Comparison of ENCODE assay signal across 8 mouse cellular contexts in the genomic region with DNA sequence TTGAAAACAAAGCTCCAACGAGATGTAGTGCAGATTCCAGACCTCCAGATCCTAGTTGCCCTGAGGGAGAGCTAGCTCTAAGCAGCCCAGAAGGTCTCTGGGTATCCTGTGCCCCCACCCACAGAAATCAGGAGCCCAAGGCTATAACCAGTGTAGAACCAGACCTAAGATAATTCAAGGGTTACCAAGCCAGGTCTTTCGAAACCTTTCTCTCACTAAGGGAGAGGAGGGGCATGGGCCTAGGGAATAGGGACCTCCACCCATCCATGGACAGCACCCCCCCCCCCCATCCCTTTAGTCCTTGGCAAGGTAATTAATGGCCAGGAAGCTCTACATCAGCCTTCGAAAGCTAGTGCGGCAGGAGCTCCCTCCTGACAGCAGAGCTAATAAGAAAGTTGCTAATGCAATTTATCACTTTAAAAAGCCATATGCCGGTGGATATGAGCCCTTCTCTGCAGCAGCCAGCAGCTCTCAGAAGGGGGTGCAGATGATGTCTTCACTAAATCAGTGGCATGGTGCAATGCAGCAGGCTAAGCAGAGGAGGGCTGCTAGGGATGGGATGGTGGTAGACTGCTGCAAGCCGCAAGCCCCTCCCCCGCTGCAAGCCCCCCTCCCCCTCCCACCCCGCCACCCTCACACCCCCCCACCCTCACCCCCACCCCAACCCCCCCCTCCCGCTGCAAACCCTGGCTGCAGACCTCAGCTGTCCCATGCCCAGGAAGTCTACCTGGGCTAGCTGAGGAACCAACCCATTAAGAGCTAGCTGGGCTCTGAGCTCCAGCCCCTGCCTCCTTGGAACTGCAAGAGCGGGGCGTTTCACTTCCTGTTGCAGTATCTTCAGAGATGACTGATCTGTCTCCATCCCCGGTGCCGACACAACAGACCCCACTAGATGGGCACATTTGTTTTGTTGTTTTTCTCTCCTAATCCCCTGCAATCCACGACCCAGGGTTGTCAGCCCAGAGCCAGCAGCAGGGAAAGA. TPM values are rescaled to one million over a fixed set of nuclear protein-coding genes. Genes with fewer than 3 reads are reported as not detected.
DNase-seq lines count a peak whose midpoint lies in the region; ATAC-seq and TF ChIP-seq lines count a peak whose summit lies in the region.

No protein-coding gene starts in this region.

- WGBS in lung, embryonic 14.5 days: 13% methylated on average over 14 of the region's 14 CpGs
- WGBS in forebrain, embryonic 11.5 days: 27% methylated on average over 14 of the region's 14 CpGs
- WGBS in limb, embryonic 11.5 days: 7% methylated on average over 13 of the region's 14 CpGs
- 25% methylated on average over 13 of the region's 14 CpGs for WGBS in stomach, postnatal 0 days

- DNase-seq in lung, embryonic 14.5 days: peak; percentile 48
- no peak for DNase-seq in lung, adult 18-20 months
- DNase-seq in forebrain, embryonic 11.5 days (ENCODE audit: low spot score): no peak
- no peak for DNase-seq in limb, embryonic 11.5 days (ENCODE audit: low spot score)
- no peak for DNase-seq in stomach, postnatal 0 days (ENCODE audit: low spot score)
- DNase-seq in left cerebral cortex, adult 18-20 months (ENCODE audit: low spot score in 2 of 2): no peak
- DNase-seq in cerebellum, adult 11 months: no peak

- H3K36me3 ChIP-seq in lung, embryonic 14.5 days (ENCODE audit: insufficient read depth): no peaks in the 10 kb centered on the region
- H3K36me3 ChIP-seq in forebrain, embryonic 11.5 days (ENCODE audit: control insufficient read depth, insufficient read depth, low read length): no peaks in the 10 kb centered on the region
- H3K36me3 ChIP-seq in limb, embryonic 11.5 days (ENCODE audit: control insufficient read depth, insufficient read depth, low read length): no peaks in the 10 kb centered on the region
- H3K36me3 ChIP-seq in stomach, postnatal 0 days (ENCODE audit: control insufficient read depth, insufficient read depth, low read length): no peaks in the 10 kb centered on the region

- H3K4me1 ChIP-seq in lung, embryonic 14.5 days (ENCODE audit: insufficient read depth): peaks cover 13% of the 10 kb centered on the region; the same call in 1 of the 2 replicates
- H3K4me1 ChIP-seq in forebrain, embryonic 11.5 days (replicated peaks; ENCODE audit: control insufficient read depth, insufficient read depth, low read length): no peaks in the 10 kb centered on the region; the same call in 1 of the 2 replicates
- H3K4me1 ChIP-seq in limb, embryonic 11.5 days (ENCODE audit: control insufficient read depth, insufficient read depth, low read length): peaks cover 10% of the 10 kb centered on the region
- H3K4me1 ChIP-seq in stomach, postnatal 0 days (replicated peaks; ENCODE audit: control insufficient read depth, insufficient read depth): peaks cover 4% of the 10 kb centered on the region; the same call in 1 of the 2 replicates

- H3K9me3 ChIP-seq in lung, embryonic 14.5 days (ENCODE audit: low read depth, low read length): no peaks in the 10 kb centered on the region
- no peaks in the 10 kb centered on the region for H3K9me3 ChIP-seq in forebrain, embryonic 11.5 days (ENCODE audit: control insufficient read depth, low read length)
- no peaks in the 10 kb centered on the region for H3K9me3 ChIP-seq in limb, embryonic 11.5 days (ENCODE audit: control insufficient read depth, low read length)
- H3K9me3 ChIP-seq in stomach, postnatal 0 days (ENCODE audit: control insufficient read depth, low read length): no peaks in the 10 kb centered on the region

- ATAC-seq in lung, embryonic 14.5 days (ENCODE audit: insufficient read depth): peak; percentile 71; the same call in 1 of the 2 replicates
- peak; percentile 10; the same call in 1 of the 2 replicates for ATAC-seq in forebrain, embryonic 11.5 days (replicated peaks; ENCODE audit: low FRiP score)
- ATAC-seq in limb, embryonic 11.5 days (ENCODE audit: insufficient number of reproducible peaks, low FRiP score, low TSS enrichment, low read depth): peak; percentile 55
- ATAC-seq in stomach, postnatal 0 days (ENCODE audit: low FRiP score, low TSS enrichment): peak; percentile 24; the same call in 1 of the 2 replicates
- no peak for ATAC-seq in erythroblast, adult 5-6 weeks (replicated peaks; ENCODE audit: low FRiP score, poor library complexity, severe bottlenecking)

- TF ChIP-seq CTCF in lung, embryonic 14.5 days (IDR thresholded peaks at IDR 0.05; ENCODE audit: low read depth): no peak
- no peak for TF ChIP-seq CTCF in stomach, postnatal 0 days (IDR thresholded peaks at IDR 0.05; ENCODE audit: low read depth)

- no peak for TF ChIP-seq EP300 in stomach, postnatal 0 days (optimal IDR thresholded peaks at IDR 0.05)

- no peak overlapping the region for H3K4me3 ChIP-seq in lung, embryonic 14.5 days (ENCODE audit: low read depth, low read length)
- H3K4me3 ChIP-seq in forebrain, embryonic 11.5 days (ENCODE audit: low read depth, low read length): no peak overlapping the region
- H3K4me3 ChIP-seq in limb, embryonic 11.5 days (ENCODE audit: low read depth, low read length): no peak overlapping the region
- no peak overlapping the region for H3K4me3 ChIP-seq in stomach, postnatal 0 days (ENCODE audit: low read depth, low read length)

- peak overlapping the region; percentile 9; the same call in 1 of the 2 replicates for H3K9ac ChIP-seq in lung, embryonic 14.5 days
- H3K9ac ChIP-seq in forebrain, embryonic 11.5 days (ENCODE audit: low read length): no peak overlapping the region
- no peak overlapping the region for H3K9ac ChIP-seq in limb, embryonic 11.5 days (ENCODE audit: low read length)
- H3K9ac ChIP-seq in stomach, postnatal 0 days (ENCODE audit: low read length): no peak overlapping the region

- H3K4me2 ChIP-seq in lung, embryonic 14.5 days: peak overlapping the region; percentile 37
- H3K4me2 ChIP-seq in forebrain, embryonic 11.5 days (ENCODE audit: low read depth, low read length, severe bottlenecking): no peak overlapping the region
- H3K4me2 ChIP-seq in limb, embryonic 11.5 days (ENCODE audit: low read depth, severe bottlenecking): no peak overlapping the region
- H3K4me2 ChIP-seq in stomach, postnatal 0 days (replicated peaks; ENCODE audit: low read depth): 0 out of 2 replicates have a peak overlapping the region, but pooled peaks have one; percentile 11

- H3K27me3 ChIP-seq in lung, embryonic 14.5 days (ENCODE audit: insufficient read depth, low read length): no peaks in the 10 kb centered on the region
- H3K27me3 ChIP-seq in forebrain, embryonic 11.5 days (ENCODE audit: control insufficient read depth, insufficient read depth, low read length): no peaks in the 10 kb centered on the region
- no peaks in the 10 kb centered on the region for H3K27me3 ChIP-seq in limb, embryonic 11.5 days (ENCODE audit: control insufficient read depth, insufficient read depth, low read length)
- H3K27me3 ChIP-seq in stomach, postnatal 0 days (ENCODE audit: control insufficient read depth, insufficient read depth, low read length): no peaks in the 10 kb centered on the region

- H3K27ac ChIP-seq in lung, embryonic 14.5 days (ENCODE audit: low read depth): no peak overlapping the region
- no peak overlapping the region for H3K27ac ChIP-seq in forebrain, embryonic 11.5 days (ENCODE audit: low read depth, low read length)
- no peak overlapping the region; the same call in 1 of the 2 replicates for H3K27ac ChIP-seq in limb, embryonic 11.5 days (replicated peaks; ENCODE audit: low read depth, low read length)
- H3K27ac ChIP-seq in stomach, postnatal 0 days (replicated peaks): peak overlapping the region; percentile 59; the same call in 1 of the 2 replicates

RNA-seq across cellular contexts. Expression of a gene that starts 55.9 kb away (rescaled TPM):
- polyA plus RNA-seq in lung, embryonic 14.5 days (2014; fragmentation: Nextera tagmentation; extraction: Ambion mirVana): 944 and 965 TPM in 2 replicates
- polyA plus RNA-seq in forebrain, embryonic 11.5 days (2014; fragmentation: Nextera tagmentation; extraction: Ambion mirVana): 1,239 and 1,306 TPM in 2 replicates
- polyA plus RNA-seq in limb, embryonic 11.5 days (2014; fragmentation: Nextera tagmentation; extraction: Ambion mirVana): 1,041 and 1,089 TPM in 2 replicates
- polyA plus RNA-seq in stomach, postnatal 0 days (2015; fragmentation: Nextera tagmentation; extraction: Ambion mirVana): 781 and 848 TPM in 2 replicates
- total RNA-seq in left cerebral cortex, adult 18-20 months (2021): 1,000 to 10,000 TPM; 2,255 to 2,273 TPM
- 185 and 230 TPM in 2 replicates for total RNA-seq in erythroblast, adult 5-6 weeks (2015; ENCODE audit: low replicate concordance)
- 221 and 301 TPM in 2 replicates for total RNA-seq in erythroblast, adult 5-6 weeks (2017; ENCODE audit: low replicate concordance)

Comparison
In these comparisons a context has a peak if more than half of its experiments do, and no peak if none do; other contexts are left out.
1. H3K4me2 ChIP-seq: peak in lung, embryonic 14.5 days (single experiment) and stomach, postnatal 0 days (single experiment); none in forebrain, embryonic 11.5 days (single experiment) and limb, embryonic 11.5 days (single experiment).